Mouse (Mus musculus) olfactory bulb, adult 2 months (tissue): ENCODE measurements around the gene Olfr1122.

Experiments
- CTCF ChIP-seq: fragments of 200-500 bp; IDR thresholded peaks from 2 replicates; pipeline ENCODE4 v1.5.1; 2012; ENCODE audit warnings: low read depth, mild to moderate bottlenecking, low read length, moderate library complexity; ENCODE audit not compliant: insufficient read depth
- POLR2A ChIP-seq: fragments of 200-500 bp; IDR thresholded peaks from 2 replicates; pipeline ENCODE4 v1.6.1; 2012; ENCODE audit warnings: mild to moderate bottlenecking, low read depth, low read length, moderate library complexity; ENCODE audit not compliant: insufficient read depth

DNA sequence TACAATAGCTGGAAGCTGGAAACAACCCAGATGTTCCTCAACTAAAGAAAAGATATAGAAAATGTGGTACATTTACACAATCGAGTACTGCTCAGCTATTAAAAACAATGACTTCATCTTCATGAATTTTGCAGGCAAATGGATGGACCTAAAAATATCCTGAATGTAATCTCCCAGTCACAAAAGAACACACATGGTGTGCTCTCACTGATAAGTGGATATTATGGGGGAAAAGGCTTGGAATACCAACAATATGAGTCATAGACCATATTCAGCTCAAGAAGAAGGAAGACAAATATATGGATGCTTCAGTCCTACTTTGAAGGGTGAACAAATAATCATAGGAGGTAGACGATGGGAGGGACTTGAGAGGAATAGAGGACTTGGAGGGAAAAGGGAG is 1.7 kb upstream of the Olfr1122 start:
- TF ChIP-seq CTCF (no peak), POLR2A (no peak)
